Mouse (Mus musculus) c-Kit-positive CD71-positive TER-119-positive erythroid progenitor cells, embryonic 14.5 days (primary cell): Measurements from ENCODE around the gene Phf12.

ENCODE experiments used
- DNase-seq: peaks from one replicate; pipeline ENCODE4 v3.0.0-alpha.2; 2013; ENCODE audit warnings: low spot score

The Phf12 gene

DNA sequence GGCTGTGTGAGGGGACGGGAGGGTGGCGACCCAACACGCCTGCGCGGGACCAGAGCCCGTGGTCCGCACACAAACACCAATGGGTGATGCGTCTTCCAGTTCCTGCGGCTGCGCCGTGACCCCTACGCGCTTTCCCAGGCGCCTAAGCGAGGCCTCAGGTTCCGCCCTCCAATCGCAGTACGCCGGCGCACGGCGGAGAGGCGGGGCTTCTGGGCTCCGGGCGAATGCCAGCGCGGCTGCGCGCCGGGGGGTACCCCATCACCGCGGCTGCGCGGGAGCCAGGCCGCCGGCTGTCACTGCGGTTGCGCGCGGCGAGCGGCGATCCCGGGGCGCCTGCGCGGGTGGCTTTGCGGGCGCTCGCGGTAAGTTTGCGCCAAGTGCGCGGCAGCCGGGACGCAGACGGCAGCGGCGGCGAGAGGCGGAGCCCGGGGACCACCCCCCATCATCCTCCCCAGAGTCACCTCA lies at the start of gene Phf12:
Phf12 (plus strand) TSS at position 314 of the 465 bp plus-strand sequence.
- DNase-seq, result peak; percentile 98

DNA sequence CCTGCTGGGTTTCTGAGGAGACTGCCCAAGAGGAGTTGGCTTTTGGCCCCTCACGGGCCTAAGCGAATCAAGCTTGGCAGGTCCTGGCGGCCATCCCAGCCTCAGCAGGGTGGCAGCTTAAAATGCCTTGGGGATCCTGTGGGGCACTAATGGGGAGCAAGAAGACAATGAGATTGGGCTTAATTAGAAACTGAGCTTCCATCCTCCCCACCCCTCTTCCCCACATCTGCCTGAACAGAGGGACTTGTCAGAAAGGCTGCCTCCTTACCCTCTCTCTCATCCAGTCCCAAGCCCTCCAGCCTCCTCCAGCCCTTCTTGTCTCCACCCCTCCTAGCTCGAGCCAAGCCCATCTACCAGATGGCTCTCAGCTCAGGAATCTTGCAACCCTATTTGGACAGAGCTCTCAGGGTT lies 48.4 kb upstream of the Phf12 start:
- no peak for DNase-seq

DNA sequence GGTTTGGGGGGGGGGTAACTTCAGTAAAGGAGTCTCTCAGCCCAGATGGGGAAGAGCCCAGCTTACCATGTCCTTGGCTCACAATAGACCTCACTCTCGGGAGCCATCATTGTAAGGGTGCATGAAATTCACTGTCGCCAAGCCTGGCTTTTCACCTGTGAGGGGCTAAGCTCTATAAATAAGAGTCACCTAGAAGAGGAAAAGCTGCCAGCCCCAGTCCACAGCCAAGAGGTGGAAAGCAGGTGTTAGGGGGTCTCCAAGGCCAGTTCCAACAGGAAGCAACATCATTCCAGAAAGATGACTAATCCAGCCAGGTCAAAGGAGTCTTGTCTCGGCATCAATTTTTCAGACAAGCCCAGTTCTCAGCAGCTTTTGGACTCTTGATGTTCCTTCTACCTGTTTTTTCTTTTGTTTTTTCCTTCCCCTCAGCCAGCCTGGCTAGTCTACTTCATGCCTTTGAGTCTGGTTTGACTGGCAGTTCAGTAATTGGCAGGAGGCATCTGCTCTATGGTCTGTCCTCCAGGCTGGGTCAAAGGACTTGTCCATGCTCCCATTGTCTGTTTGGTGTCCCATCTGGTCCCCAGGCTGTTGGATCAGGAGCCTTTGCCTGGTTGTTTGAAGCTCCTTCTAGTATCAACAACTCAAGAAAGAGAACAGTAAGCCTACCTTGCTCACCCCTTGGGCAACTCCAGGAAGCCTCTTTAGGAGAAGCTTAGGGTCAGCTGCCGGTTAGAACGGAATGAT lies 47.8 kb upstream of the Phf12 start:
- no peak for DNase-seq

DNA sequence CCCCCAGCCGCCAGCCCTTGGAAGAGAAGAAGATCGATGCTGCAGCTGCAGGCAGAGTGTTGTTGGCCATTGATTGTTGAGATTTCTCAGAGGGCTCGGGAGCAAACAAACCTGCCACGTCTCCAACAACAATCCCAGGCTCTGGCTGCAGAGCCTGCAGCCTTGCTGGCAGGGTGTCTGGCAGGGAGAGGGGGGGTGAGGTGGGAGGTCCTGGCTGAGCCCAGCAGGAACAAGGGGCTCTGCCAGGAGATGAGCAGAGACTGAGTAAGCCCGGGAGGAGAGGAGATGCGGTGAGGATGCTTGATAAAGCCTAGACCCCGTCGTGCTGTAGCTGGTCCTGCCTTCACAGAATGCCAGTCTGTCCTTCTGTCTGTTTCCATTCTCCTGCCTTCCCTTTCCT lies 45.7 kb upstream of the Phf12 start:
- no peak for DNase-seq

DNA sequence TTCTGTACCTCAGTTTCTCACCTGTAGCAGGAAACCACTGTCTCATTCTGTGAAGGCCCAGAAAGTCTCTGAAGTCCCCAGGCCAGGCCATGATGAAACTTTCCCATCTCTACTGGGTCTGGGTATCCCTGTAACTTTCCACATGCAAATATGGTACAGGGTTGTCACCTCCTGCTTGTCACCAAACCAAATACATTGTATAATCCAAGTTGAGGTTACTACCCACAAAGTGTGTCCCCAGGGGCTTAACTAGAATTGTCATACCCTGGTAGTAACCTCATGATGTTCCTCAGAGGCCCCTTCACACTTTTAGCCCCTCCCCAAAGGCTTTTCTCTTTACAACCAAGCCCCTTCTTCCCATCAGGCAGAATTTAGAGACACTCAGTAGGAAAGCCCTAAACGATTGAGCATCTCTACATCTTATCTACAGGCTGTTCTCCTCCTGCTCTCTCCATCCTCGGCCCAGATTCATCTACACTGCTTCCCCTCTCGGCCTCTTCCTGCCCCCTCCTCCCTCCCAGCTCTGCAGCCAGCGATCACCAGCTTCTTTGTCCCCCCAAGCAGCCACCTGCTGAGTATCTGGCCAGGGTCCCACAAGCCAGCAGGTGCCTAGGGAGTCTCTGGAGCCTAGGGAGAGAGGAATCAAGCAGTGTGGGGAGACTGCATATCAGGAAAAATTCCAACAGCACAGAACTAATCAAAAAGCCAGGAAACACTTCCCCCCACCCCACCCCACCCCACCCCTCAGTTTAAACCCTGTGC lies 44.7 kb upstream of the Phf12 start:
- no peak for DNase-seq

DNA sequence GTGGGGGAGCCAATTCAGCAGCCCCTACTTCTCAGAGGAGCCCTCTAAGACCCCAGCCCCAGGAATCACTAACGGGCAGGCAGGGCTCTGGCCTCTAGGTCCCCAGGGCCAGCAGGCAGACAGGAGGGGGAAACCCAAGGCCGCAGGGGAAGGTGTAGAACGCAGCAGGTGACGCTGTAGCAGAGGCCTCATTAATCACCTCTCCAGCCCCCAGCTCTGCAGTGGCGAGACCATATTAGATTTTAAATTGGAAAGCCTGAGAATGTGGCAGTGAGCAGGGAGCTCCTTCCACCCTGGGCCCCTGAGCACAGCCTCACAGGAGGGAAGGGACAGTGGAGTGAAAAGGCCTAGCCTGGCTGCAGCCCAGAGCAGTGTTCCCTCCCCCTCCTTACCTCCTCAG lies 40.3 kb upstream of the Phf12 start:
- DNase-seq, result no peak

DNA sequence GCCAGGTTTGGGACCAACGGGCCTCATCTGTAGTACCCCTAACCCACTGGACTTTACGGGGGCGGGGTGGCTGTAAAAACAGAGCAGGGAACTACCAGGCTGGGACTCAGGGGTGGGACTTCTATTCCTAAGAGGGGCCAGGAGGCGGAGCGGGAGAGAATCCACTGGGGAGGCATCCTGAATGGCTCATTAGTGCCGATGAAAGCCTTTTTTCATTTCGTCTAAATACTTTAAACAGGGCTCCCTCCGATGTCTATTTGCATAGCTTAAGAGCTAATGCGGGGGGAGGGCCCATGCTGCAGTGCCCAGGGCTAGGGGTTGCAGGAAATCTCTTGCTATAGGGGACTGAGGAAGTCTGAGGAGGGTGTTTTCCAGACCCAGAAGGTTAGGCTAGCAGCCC lies 34.7 kb upstream of the Phf12 start:
- no peak for DNase-seq

DNA sequence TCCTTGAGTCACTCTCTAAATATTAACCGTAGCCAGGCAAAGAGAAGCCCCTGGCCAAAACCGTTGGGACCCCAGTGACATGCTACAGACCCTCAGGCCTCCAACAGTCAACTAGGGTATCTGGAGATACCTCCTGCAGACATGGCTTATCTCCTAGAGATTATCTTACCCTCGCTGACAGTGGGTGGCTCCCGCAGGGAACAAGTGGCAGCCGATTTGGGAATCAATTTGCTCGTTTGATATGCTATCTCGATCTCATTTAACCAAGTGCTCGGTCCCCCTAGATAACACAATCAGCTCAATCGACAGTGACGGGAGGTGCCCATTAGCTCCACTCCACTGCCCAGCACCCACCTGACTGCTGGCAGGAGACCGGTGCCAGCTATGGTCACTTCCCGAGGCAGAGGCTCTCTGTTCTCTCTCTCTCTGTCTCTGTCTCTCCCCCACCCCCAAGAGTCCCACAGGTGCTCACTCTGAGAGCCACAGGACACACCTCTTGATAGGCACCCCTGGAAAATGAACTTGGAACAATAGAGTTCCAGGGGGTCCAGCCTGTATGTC lies 32.3 kb upstream of the Phf12 start:
- DNase-seq, result no peak

DNA sequence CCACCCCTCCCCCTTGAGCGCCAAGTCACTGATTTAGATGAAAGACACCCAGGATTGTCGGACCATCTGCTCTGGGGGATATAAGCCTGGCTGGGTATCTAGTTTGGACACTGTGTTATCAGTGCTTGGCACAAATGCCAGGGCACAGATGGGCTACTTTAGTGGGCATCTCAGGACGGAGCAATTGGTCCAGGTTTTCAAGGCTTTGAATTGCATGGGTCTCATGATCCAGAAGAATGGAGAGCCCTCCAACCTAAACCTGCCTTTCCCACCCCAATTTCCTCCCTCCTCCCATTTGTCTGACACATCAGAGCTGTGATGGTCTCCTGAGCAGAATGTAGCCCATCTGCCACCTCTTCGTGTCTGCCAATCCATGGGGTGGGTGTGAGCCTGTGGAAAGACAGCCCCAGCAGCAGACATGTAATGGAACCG lies 31.7 kb upstream of the Phf12 start:
- no peak for DNase-seq

DNA sequence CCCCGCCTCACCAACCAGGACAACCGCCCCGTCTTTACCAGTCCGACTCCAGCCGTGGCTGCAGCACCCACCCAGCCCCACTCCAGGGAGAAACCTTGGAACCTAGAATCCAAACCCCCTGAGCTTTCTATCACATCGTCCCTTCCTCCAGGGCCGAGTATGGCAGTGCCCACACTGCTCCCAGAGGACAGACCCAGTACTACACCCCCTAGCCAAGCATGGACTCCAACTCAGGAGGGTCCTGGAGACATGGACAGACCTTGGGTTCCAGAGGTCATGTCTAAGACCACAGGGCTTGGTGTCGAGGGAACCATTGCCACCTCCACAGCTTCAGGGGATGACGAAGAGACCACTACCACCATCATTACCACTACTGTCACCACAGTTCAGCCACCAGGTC lies 28.9 kb upstream of the Phf12 start:
- no peak for DNase-seq

DNA sequence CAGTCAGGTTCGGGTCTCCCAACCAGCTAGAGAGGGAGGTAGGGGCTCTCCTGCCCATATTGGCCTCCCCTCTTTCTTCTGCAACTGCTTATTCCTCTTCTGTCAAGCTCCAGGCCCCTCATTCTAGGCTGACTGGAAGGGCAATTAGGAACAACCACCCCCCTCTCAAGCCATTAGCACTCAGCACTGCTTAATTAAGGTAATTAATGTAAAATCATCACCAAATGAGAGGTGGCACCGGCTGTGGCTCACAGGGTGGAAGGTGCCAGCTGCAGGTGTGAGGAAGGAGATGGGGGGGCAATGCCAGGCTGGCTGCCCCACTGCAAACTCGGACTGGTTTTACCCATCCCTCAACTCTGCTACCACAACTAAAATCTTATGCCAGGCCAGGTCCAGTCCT lies 26.1 kb upstream of the Phf12 start:
- no peak for DNase-seq

DNA sequence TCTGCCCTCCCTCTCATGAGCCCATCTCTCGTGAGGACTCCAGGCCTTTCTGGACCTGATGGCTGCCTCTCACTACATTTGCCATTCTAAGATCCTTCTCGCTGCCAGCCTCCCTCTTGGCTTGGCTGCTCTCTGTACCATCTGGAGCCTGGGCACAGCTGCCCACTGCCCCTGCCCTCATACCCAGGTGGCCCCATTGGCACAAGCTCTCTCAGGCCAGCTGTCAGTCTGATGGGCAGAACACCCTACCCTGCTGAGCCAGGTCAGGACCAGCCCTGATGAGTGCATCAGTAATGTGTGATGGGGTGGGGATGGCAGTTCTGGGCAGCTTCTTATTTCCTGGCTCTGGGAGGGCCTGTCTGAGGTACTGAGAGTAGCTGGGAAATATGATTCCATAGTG lies 24.3 kb upstream of the Phf12 start:
- no peak for DNase-seq

DNA sequence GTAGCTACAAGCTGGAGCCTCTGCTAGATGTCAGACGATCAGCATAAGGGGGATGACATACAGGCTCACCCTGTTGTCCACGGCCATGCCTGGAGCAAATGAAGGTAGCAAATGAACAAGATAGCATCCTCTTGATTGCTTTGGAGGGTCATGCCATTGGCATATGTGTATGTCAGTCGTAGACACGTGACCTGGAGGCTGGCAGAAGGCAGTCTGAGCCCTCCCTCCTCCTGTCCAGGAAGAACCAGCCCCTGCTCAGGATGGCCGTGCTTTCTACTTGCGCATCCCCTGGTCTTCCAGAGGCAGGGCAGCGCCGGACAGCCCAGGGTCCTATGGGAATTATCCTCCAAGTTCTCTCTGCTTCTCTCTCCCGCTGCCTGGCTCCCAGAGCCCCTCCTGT lies 23.6 kb upstream of the Phf12 start:
- no peak for DNase-seq

DNA sequence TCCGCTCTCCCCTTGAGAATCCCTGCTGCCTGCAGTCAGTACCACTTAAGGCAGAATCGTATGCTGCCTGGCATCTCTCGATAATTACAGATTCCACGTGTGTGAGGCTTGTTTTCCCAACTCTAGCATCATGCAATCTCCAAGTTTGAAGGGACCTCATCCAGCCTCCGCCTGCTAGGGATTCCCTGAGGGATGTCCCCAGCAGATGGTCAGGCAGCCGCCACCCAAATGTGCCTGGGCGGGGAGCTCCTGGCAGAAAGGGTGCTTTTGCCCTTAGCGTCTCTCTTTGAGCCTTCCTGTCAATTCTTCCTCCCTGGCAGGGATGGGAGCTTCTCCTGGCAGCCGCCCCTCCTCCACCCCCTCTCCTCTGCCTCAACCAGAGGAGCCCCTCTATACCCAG lies 22.4 kb upstream of the Phf12 start:
- no peak for DNase-seq

DNA sequence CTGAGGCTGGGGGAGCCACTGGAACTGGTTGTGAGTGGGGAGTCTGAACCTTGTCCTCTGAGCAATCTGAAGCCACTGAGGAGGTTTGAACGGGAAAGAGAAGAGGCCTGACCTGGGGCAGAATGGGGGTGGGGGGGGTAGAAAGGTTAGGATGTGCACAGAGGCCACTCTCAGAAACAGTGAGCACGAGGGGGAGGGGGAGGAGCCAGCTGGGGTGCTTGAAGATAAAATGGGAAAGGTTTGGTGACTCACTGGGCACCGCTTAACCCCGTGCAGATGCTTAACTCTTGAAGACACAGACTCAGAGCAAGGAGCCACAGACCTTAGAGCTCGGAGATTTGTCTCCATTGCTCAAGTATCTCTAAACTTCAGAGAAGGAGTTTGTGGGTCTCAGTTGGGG lies 21.7 kb upstream of the Phf12 start:
- DNase-seq, result no peak

DNA sequence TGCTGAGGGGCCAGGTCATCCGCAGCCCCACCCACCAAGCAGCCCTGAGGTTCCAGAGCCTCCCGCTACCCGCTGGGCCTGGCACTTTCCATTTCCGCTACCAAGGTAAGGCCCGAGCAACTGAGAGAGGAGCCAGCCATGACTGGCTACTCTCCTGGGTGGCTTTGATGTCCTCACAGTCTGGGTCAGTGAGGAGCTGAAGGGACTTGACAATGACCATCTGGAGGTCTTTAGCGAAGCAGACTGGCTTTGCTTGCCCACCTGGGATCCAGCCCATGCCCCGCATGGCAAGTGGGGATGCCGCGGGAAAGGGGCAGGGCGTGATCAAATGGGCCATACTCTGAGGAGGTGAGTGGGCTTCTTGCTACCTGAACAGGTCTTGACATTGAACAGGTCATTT lies 19.6 kb upstream of the Phf12 start:
- no peak for DNase-seq

DNA sequence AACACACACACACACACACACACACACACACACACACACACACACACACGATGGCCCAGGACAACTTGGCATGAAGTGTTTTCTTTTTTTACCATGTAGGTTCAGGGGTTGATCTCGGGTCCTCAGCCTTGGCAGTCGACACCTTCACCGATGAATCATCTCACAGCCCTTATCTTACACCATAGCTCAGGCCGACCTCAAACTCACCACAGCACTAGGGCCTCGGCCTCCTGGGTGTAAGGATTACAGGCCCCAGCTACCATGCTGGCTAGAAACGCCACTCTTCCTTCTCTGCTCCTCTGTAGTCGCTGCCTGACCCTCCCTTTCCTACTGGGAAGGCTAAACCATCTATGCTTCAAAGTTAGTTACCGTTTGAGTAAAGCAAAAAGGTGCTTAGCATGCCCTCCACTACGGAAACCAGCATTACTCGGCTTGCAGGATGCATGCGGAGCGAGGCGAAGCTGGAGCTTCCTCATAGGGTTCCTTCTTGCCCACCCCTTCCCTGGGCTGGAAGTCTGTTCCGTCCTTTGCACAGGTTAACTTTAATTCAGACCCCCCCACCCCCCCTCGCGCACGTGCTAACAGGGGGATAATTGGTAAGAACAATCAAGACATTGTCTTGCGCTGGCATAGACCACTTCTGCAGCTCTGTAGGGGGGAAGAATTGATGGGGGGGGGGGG lies 18.0 kb upstream of the Phf12 start:
- DNase-seq, result no peak

DNA sequence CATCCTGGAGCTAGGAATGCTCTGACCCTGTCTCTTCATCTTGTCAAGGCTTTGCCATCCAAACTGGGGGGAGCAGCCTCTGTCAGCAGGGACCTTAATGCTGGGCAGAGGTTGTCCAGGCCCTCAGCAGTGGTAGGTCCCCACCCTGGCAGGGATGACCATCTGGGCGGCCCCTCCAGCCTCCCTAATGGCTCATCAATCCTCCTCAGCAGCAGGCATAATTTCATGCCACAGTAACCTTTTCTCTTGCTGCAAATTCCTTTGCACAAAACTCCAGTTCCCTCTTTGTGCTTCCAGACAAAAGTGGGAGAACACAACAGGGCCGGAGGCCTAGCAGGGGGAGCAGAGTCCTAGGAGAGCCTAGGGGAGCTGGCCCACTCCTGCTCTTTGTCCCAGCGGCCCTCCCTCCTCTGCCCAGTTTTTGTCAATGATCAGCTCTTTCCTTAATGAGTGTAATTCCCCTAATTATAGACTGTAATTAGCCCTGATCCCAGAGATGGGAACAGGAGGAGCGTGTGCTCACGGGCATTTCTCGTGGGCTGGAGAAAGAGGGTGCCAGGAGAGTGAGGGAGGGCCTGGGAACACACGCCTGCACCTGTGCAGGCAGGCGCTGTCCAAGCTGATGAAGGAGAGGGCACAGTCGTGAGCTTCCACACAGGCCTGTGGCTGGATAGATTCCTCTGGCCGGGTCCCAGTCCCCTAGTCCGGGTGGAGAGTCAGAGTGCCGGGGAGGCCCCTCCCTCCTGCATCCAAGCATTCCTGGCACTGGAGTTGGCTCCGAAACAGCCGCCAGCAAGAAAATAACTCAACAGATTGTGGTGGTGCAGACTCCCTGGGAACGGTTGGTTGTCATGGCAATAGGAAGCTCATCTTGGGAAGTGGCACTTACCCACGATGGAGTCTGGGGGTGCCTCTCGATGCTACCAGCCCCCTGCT lies 17.2 kb upstream of the Phf12 start:
- DNase-seq, result no peak

DNA sequence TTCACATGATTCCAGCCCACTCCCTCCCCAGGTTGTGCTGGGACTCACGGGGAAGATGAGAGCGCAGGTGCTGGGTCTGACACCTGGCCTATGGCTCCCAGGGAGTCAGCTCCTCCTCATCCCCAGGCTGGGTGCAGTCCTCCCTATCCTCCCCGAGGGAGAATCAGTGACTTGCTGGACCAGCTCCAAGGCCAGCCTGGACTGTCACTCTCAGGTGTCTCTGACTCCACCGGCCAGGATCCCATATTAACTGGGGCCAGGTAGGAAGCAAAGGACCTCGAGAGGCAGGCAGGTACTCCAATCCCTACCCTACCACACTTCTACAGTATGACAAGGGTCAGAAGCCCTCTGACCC lies 16.5 kb upstream of the Phf12 start:
- no peak for DNase-seq

DNA sequence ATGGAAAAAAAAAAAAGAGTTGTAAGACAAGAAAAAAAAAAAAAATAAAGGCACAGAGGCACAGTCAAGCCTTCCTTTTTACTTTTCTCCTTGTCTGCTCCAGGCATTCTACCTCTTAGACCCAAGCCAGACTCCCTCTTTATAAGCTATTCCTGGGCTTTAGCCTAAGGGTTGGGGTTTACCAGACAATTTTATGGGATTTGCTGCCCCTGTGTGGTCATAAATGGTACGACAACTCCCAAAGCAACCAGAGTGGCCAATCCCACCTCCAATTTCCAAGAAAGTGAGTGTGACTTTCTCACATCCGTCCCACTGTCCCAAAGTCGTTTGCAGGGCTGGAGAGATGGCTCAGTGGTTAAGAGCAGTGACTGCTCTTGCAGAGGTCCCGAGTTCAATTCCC lies 15.4 kb upstream of the Phf12 start:
- DNase-seq, result peak; percentile 68

DNA sequence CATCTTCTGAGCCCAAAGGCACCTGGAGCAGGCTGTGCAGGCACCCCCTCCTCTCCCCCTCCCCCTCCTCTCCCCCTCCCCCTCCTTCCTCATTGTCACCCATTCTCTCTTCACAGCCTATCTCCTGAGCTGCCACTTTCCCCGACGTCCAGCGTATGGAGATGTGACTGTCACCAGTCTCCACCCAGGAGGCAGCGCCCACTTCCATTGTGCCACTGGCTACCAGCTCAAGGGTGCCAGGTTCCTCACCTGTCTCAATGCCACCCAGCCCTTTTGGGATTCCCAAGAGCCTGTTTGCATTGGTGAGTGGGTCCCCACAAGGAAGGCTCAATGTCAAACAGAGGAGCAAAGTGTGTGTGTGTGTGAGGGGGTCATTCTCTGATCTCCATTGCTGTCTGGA lies 13.8 kb upstream of the Phf12 start:
- no peak for DNase-seq

DNA sequence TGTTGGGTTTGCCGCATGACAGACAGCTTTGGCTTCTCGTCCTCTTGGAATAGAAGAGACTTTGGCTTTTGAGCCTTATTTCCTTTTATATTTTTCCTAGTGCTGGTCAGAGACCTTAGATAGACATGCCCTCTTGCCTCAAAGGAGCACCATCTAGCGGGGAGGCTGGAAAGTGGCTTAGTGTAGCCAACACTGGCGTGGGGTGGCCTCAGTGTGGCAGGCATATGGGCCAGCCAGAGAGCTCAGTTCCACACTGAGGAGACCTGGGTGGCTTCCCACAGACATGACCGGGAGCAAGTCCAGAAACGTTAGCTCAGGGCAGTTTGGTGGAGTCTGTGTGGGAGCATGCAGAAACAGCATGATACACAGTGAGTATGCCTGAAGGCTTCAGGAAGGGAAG lies 11.8 kb upstream of the Phf12 start:
- DNase-seq, result no peak
